Mouse (Mus musculus) C2C12 (cell line): ENCODE results near the gene Depp1. TPM values are rescaled to one million over a fixed set of nuclear protein-coding genes. Genes with fewer than 3 reads are reported as not detected.

ENCODE experiments used
- H3K27me3 ChIP-seq: one replicate; pipeline ENCODE4 v1.6.1; 2011; ENCODE audit not compliant: control insufficient read depth, insufficient read depth, insufficient read length
- H3K36me3 ChIP-seq: one replicate; pipeline ENCODE4 v1.6.1; 2011; ENCODE audit not compliant: control insufficient read depth, insufficient read depth
- H3K4me3 ChIP-seq: one replicate; pipeline ENCODE4 v1.5.1; 2011; ENCODE audit warnings: mild to moderate bottlenecking, control low read depth; ENCODE audit not compliant: poor library complexity, insufficient read depth, severe bottlenecking
- H3K79me2 ChIP-seq: one replicate; pipeline ENCODE4 v1.6.1; 2011; ENCODE audit not compliant: control insufficient read depth, insufficient read depth
- H3K79me3 ChIP-seq: one replicate; pipeline ENCODE4 v1.6.1; 2011; ENCODE audit warnings: low read depth, control low read depth
- H3ac ChIP-seq: one replicate; pipeline ENCODE3; 2011; ENCODE audit warnings: low read depth; ENCODE audit not compliant: control insufficient read depth, insufficient read length
- CEBPB ChIP-seq: IDR thresholded peaks from one replicate; pipeline ENCODE4 v1.6.1; 2011; ENCODE audit warnings: low read depth, mild to moderate bottlenecking, control low read depth, moderate library complexity
- CTCF ChIP-seq: IDR thresholded peaks from one replicate; pipeline ENCODE4 v1.5.1; 2011; ENCODE audit not compliant: control insufficient read depth, insufficient read depth, insufficient read length
- FOSL1 ChIP-seq: IDR thresholded peaks from one replicate; pipeline ENCODE4 v1.8.0; 2011; ENCODE audit warnings: mild to moderate bottlenecking, low read length; ENCODE audit not compliant: poor library complexity, insufficient read depth, severe bottlenecking
- MAX ChIP-seq: IDR thresholded peaks from one replicate; pipeline ENCODE4 v1.6.1; 2011; ENCODE audit warnings: mild to moderate bottlenecking, control low read depth
- MYOD1 ChIP-seq: IDR thresholded peaks from one replicate; pipeline ENCODE4 v1.6.1; 2011; ENCODE audit warnings: low read depth; ENCODE audit not compliant: control insufficient read depth, insufficient read length
- MYOG ChIP-seq: IDR thresholded peaks from one replicate; pipeline ENCODE4 v1.6.1; 2011; ENCODE audit not compliant: control insufficient read depth, insufficient read length; ENCODE audit errors: extremely low read depth
- USF1 ChIP-seq: IDR thresholded peaks from one replicate; pipeline ENCODE4 v1.6.1; 2011; ENCODE audit warnings: low read depth, mild to moderate bottlenecking, control low read depth, moderate library complexity
- polyA plus RNA-seq: library from polyadenylated mRNA; unstranded; fragments of >200 nt; fragmentation: generic; extraction: Trizol; gene quantifications from one replicate; pipeline ENCODE4 v1.2.1, GENCODE M21; 2012; ENCODE audit warnings: missing spikeins

Depp1 gene
- polyA plus RNA-seq, 1 experiment: 0.46 TPM

GRCm38 (mm10) chr6:116642942-116643341, 7.5 kb upstream of the Depp1 start:
- Histone ChIP-seq H3K36me3 (no peaks in the 10 kb centered on the region), H3K79me3 (no peaks in the 10 kb centered on the region), H3K4me3 (no peak overlapping the region), H3K27me3 (no peaks in the 10 kb centered on the region), H3K79me2 (no peaks in the 10 kb centered on the region), H3ac (no peak overlapping the region)
- peak; percentile 20 for TF ChIP-seq MYOD1
- no peak for TF ChIP-seq MAX

- no peaks in the 10 kb centered on the region for H3K79me2 ChIP-seq
These were observed 6.5 kb upstream of the Depp1 start for GRCm38 (mm10) chr6:116643881-116644280.

GRCm38 (mm10) chr6:116644335-116644734, 6.1 kb upstream of the Depp1 start:
- Histone ChIP-seq H3K27me3 (no peaks in the 10 kb centered on the region), H3K4me3 (no peak overlapping the region), H3K79me3 (no peaks in the 10 kb centered on the region), H3K79me2 (no peaks in the 10 kb centered on the region), H3ac (no peak overlapping the region), H3K36me3 (no peaks in the 10 kb centered on the region)
- TF ChIP-seq FOSL1 (no peak), CEBPB (peak; percentile 63), MAX (peak; percentile 49), CTCF (no peak)

More at GRCm38 (mm10) chr6:116643881-116644280, 6.5 kb upstream of the Depp1 start:
- H3K4me3 ChIP-seq: no peak overlapping the region
- no peaks in the 10 kb centered on the region for H3K27me3 ChIP-seq
- no peak for TF ChIP-seq CEBPB
- TF ChIP-seq USF1: no peak
- TF ChIP-seq MYOD1: no peak
- no peak for TF ChIP-seq FOSL1
- no peak for TF ChIP-seq MYOG
- no peak for TF ChIP-seq CTCF
- TF ChIP-seq MAX: no peak
- no peaks in the 10 kb centered on the region for H3K79me3 ChIP-seq
- H3ac ChIP-seq: no peak overlapping the region
- H3K36me3 ChIP-seq: no peaks in the 10 kb centered on the region

GRCm38 (mm10) chr6:116647763-116648162, 2.6 kb upstream of the Depp1 start:
- Histone ChIP-seq H3K36me3 (no peaks in the 10 kb centered on the region), H3K79me3 (no peaks in the 10 kb centered on the region), H3K79me2 (no peaks in the 10 kb centered on the region), H3K27me3 (no peaks in the 10 kb centered on the region), H3ac (no peak overlapping the region), H3K4me3 (no peak overlapping the region)
- TF ChIP-seq MYOG: no peak
- no peak for TF ChIP-seq USF1

- no peak for TF ChIP-seq MAX
- no peak for TF ChIP-seq MYOG
- TF ChIP-seq CTCF: no peak
- no peak for TF ChIP-seq USF1
- TF ChIP-seq MYOD1: no peak
- TF ChIP-seq CEBPB: no peak
- no peak for TF ChIP-seq FOSL1
These were observed 598 bp upstream of the Depp1 start for GRCm38 (mm10) chr6:116649811-116650210.

GRCm38 (mm10) chr6:116651437-116652118, 1.2 kb downstream of the Depp1 start:
- Histone ChIP-seq H3K79me2 (no peaks in the 10 kb centered on the region), H3ac (no peak overlapping the region), H3K4me3 (no peak overlapping the region), H3K79me3 (no peaks in the 10 kb centered on the region), H3K36me3 (no peaks in the 10 kb centered on the region), H3K27me3 (no peaks in the 10 kb centered on the region)
- no peak for TF ChIP-seq CEBPB
- no peak for TF ChIP-seq FOSL1
- no peak for TF ChIP-seq MYOD1
- TF ChIP-seq CTCF: peak; percentile 63
- TF ChIP-seq MAX: no peak

More at GRCm38 (mm10) chr6:116649811-116650210, 598 bp upstream of the Depp1 start:
- Histone ChIP-seq H3K27me3 (no peaks in the 10 kb centered on the region), H3K36me3 (no peaks in the 10 kb centered on the region), H3ac (no peak overlapping the region), H3K4me3 (no peak overlapping the region), H3K79me2 (no peaks in the 10 kb centered on the region), H3K79me3 (no peaks in the 10 kb centered on the region)
